Mouse (Mus musculus) liver, postnatal 0 days (tissue): ENCODE results near the gene Celf2.

Experiments
- CTCF ChIP-seq: sonication (generic); IDR thresholded peaks from 2 replicates; pipeline ENCODE4 v1.5.1; 2016; ENCODE audit warnings: antibody characterized with exemption, low read depth
- EP300 ChIP-seq: IDR thresholded peaks from 2 replicates; pipeline ENCODE4 v1.6.1; 2016; ENCODE audit warnings: antibody characterized with exemption, low read depth, mild to moderate bottlenecking

- TF ChIP-seq CTCF (no peak), EP300 (no peak)
Observed at GRCm38 (mm10) chr2:6572976-6573375, 936.4 kb downstream of the Celf2 start.
